Mouse (Mus musculus): Measurements from ENCODE around the gene Cd300lb.

GRCm38 (mm10) chr11:114912847-114913246 is 21.3 kb downstream of the Cd300lb start:
- TF ChIP-seq CTCF (IDR thresholded peaks at IDR 0.05; ENCODE audit: low read depth, low read length) (no peak), GATA1 (IDR thresholded peaks at IDR 0.05; ENCODE audit: borderline replicate concordance, low read length) (no peak), POLR2AphosphoS5 (IDR thresholded peaks at IDR 0.05; ENCODE audit: insufficient replicate concordance, low read depth, low read length) (no peak), TAL1 (conservative IDR thresholded peaks at IDR 0.05; ENCODE audit: low read depth, low read length) (no peak), GATA2 (IDR thresholded peaks at IDR 0.05; ENCODE audit: borderline replicate concordance, low read depth, low read length) (no peak)
